Mouse (Mus musculus) left cerebral cortex, adult 2 months (tissue): ENCODE data around the gene Tead4. TPM values are rescaled to one million over a fixed set of nuclear protein-coding genes. Genes with fewer than 3 reads are reported as not detected.
"Not testable (repeated sequence)": the region's sequence is repeated elsewhere in the genome, so short reads cannot be mapped to it uniquely, and the experiment has no call there.

ENCODE experiments used
- DNase-seq, 2 experiments: peaks; one replicate each; pipeline ENCODE4 v3.0.0; 2021 to 2022; ENCODE audit warnings: low spot score in 2 of 2, mixed read lengths in 1 of 2; ENCODE audit errors: extremely low spot score in 1 of 2
- H3K27ac ChIP-seq: fragments of 200-600 bp; 2 replicates; pipeline ENCODE4 v1.8.1; 2022
- H3K4me3 ChIP-seq: fragments of 200-600 bp; 2 replicates; pipeline ENCODE4 v1.8.1; 2022
- CTCF ChIP-seq: fragments of 200-600 bp; IDR thresholded peaks from 2 replicates; pipeline ENCODE4 v1.8.1; 2022; ENCODE audit warnings: antibody characterized with exemption, mild to moderate bottlenecking, moderate library complexity
- intact Hi-C: fragments of 180-260 bp; cut with DNase I; formaldehyde crosslinking; loops from one replicate; pipeline ENCODE4 v1.15.1; 2025
- total RNA-seq, 2 experiments: library from RNA; stranded (reverse); gene quantifications; 2 replicates each; pipeline ENCODE4 v1.2.3; 2021

The Tead4 gene
- total RNA-seq, 2 experiments from 2014 or later = 0.91 to 1.7 TPM

- intact Hi-C loops = no loop called here
- DNase-seq = no peak
Measured at GRCm38 (mm10) chr6:128227438-128228017, 73.1 kb downstream of the Tead4 start.

GRCm38 (mm10) chr6:128226941-128227340, 73.7 kb downstream of the Tead4 start:
- DNase-seq = no peak
- intact Hi-C loops = no loop called here
- TF ChIP-seq CTCF = no peak
- no peak overlapping the region for H3K27ac ChIP-seq
- H3K4me3 ChIP-seq = no peak overlapping the region

More at GRCm38 (mm10) chr6:128227438-128228017, 73.1 kb downstream of the Tead4 start:
- Histone ChIP-seq H3K27ac (no peak overlapping the region), H3K4me3 (no peak overlapping the region)
- TF ChIP-seq CTCF = peak; percentile 41

- DNase-seq = no peak
Measured at GRCm38 (mm10) chr6:128225846-128226176, 74.8 kb downstream of the Tead4 start.

GRCm38 (mm10) chr6:128225009-128225845, 75.4 kb downstream of the Tead4 start:
- intact Hi-C loops = no loop called here
- H3K27ac ChIP-seq = no peak overlapping the region
- no peak overlapping the region for H3K4me3 ChIP-seq

More at GRCm38 (mm10) chr6:128225846-128226176, 74.8 kb downstream of the Tead4 start:
- no peak overlapping the region for H3K27ac ChIP-seq
- no peak overlapping the region for H3K4me3 ChIP-seq
- intact Hi-C loops = no loop called here
- TF ChIP-seq CTCF = no peak

GRCm38 (mm10) chr6:128223159-128223558, 77.5 kb downstream of the Tead4 start:
- no peak for TF ChIP-seq CTCF
- Histone ChIP-seq H3K4me3 (no peak overlapping the region), H3K27ac (no peak overlapping the region)
- intact Hi-C loops = no loop called here
- DNase-seq = no peak

More at GRCm38 (mm10) chr6:128225009-128225845, 75.4 kb downstream of the Tead4 start:
- no peak for DNase-seq
- no peak for TF ChIP-seq CTCF

- H3K4me3 ChIP-seq, intact Hi-C loops, H3K27ac ChIP-seq, DNase-seq: not testable (repeated sequence)
Measured at GRCm38 (mm10) chr6:128215004-128215403, 85.6 kb downstream of the Tead4 start.

- DNase-seq, H3K4me3 ChIP-seq, H3K27ac ChIP-seq, intact Hi-C loops: not testable (repeated sequence)
Measured at GRCm38 (mm10) chr6:128209199-128209598, 91.4 kb downstream of the Tead4 start.

GRCm38 (mm10) chr6:128208491-128209170, 92.0 kb downstream of the Tead4 start:
- DNase-seq = no peak
- Histone ChIP-seq H3K27ac (no peak overlapping the region), H3K4me3 (no peak overlapping the region)
- TF ChIP-seq CTCF = no peak
- intact Hi-C loops = no loop called here

GRCm38 (mm10) chr6:128203557-128203956, 97.1 kb downstream of the Tead4 start:
- no peak for DNase-seq
- Histone ChIP-seq H3K4me3 (no peak overlapping the region), H3K27ac (no peak overlapping the region)
- no peak for TF ChIP-seq CTCF
- intact Hi-C loops = loop anchor here (5.0 kb wide), 1 partner anchor 154 kb away; the partner anchor contains the start of gene Tulp3

- intact Hi-C loops = loop anchor here (5.0 kb wide), 1 partner anchor 156 kb away; the partner anchor contains the start of gene Tulp3
- Histone ChIP-seq H3K4me3 (peak overlapping the region; percentile 56), H3K27ac (no peak overlapping the region)
- TF ChIP-seq CTCF = peak; percentile 82
- DNase-seq = peak; percentile 58 to 68
Measured at GRCm38 (mm10) chr6:128200847-128201640, 99.6 kb downstream of the Tead4 start.

GRCm38 (mm10) chr6:128200116-128200846, 100.3 kb downstream of the Tead4 start:
- Histone ChIP-seq H3K27ac (peak overlapping the region; percentile 53), H3K4me3 (peak overlapping the region; percentile 56)
- TF ChIP-seq CTCF = no peak; the same call in none of the 2 replicates
- intact Hi-C loops = loop anchor here (5.0 kb wide), 1 partner anchor 157 kb away; the partner anchor contains the start of gene Tulp3
- peak; percentile 98 for DNase-seq
